Mouse (Mus musculus) spleen, embryonic (tissue): ENCODE data around the gene Snhg11.
"Not testable (repeated sequence)": the region's sequence is repeated elsewhere in the genome, so short reads cannot be mapped to it uniquely, and the experiment has no call there.

Source experiments
- CTCF ChIA-PET: fragments of 350-600 bp; sonication (Branson Sonifier 250); formaldehyde crosslinking; loops from one replicate; lab custom pipeline; 2022; lab: Charles Lee

Gene Snhg11

GRCm38 (mm10) chr2:158369474-158370172, 5.8 kb upstream of the Snhg11 start:
- CTCF ChIA-PET: interaction anchor here (0.6 kb wide), 1 partner anchor 10 kb away, joined by 3 read pairs; no protein-coding TSS in a partner anchor

- CTCF ChIA-PET: no interaction called here
Measured at GRCm38 (mm10) chr2:158370173-158370550, 5.3 kb upstream of the Snhg11 start.

GRCm38 (mm10) chr2:158373061-158373460, 2.4 kb upstream of the Snhg11 start:
- CTCF ChIA-PET: no interaction called here

- CTCF ChIA-PET: no interaction called here
Measured at GRCm38 (mm10) chr2:158373516-158373915, 1.9 kb upstream of the Snhg11 start.

- CTCF ChIA-PET: no interaction called here
Measured at GRCm38 (mm10) chr2:158376123-158376687, 767 bp downstream of the Snhg11 start.

GRCm38 (mm10) chr2:158376798-158377197, 1.4 kb downstream of the Snhg11 start:
- CTCF ChIA-PET: interaction anchor here (0.5 kb wide), 1 partner anchor 360 kb away, joined by 6 read pairs; no protein-coding TSS in a partner anchor

- CTCF ChIA-PET: interaction anchor here (0.6 kb wide), 2 partner anchors 14 to 62 kb away, joined by 3 to 7 read pairs; no protein-coding TSS in a partner anchor
Measured at GRCm38 (mm10) chr2:158377811-158378210, 2.4 kb downstream of the Snhg11 start.

- CTCF ChIA-PET: interaction anchor here (0.6 kb wide), 1 partner anchor 11 kb away, joined by 3 read pairs; no protein-coding TSS in a partner anchor
Measured at GRCm38 (mm10) chr2:158379354-158380078, 4.1 kb downstream of the Snhg11 start.

- CTCF ChIA-PET: no interaction called here
Measured at GRCm38 (mm10) chr2:158386072-158386471, 10.6 kb downstream of the Snhg11 start.

- CTCF ChIA-PET: no interaction called here
Measured at GRCm38 (mm10) chr2:158389421-158389820, 14.0 kb downstream of the Snhg11 start.

- CTCF ChIA-PET: no interaction called here
Measured at GRCm38 (mm10) chr2:158396369-158396768, 20.9 kb downstream of the Snhg11 start.

- CTCF ChIA-PET: not testable (repeated sequence)
Measured at GRCm38 (mm10) chr2:158397140-158397539, 21.7 kb downstream of the Snhg11 start.

GRCm38 (mm10) chr2:158402915-158403314, 27.5 kb downstream of the Snhg11 start:
- CTCF ChIA-PET: no interaction called here

GRCm38 (mm10) chr2:158408997-158409594, 33.7 kb downstream of the Snhg11 start:
- CTCF ChIA-PET: interaction anchor here (1.0 kb wide), 1 partner anchor 9 kb away, joined by 3 read pairs; no protein-coding TSS in a partner anchor

- CTCF ChIA-PET: interaction anchor here (1.0 kb wide), 1 partner anchor 9 kb away, joined by 3 read pairs; no protein-coding TSS in a partner anchor
Measured at GRCm38 (mm10) chr2:158409595-158410021, 34.2 kb downstream of the Snhg11 start, which contains the start of gene Ralgapb. Ralgapb (plus strand) TSS chr2:158409848.

- CTCF ChIA-PET: interaction anchor here (0.6 to 1.0 kb wide), 3 partner anchors 8 to 145 kb away, joined by 3 to 5 read pairs (median 3); no protein-coding TSS in a partner anchor
Measured at GRCm38 (mm10) chr2:158410022-158411014, 34.9 kb downstream of the Snhg11 start.

- CTCF ChIA-PET: no interaction called here
Measured at GRCm38 (mm10) chr2:158413240-158413639, 37.8 kb downstream of the Snhg11 start.

GRCm38 (mm10) chr2:158415826-158416225, 40.4 kb downstream of the Snhg11 start:
- CTCF ChIA-PET: interaction anchor here (0.7 kb wide), 1 partner anchor 60 kb away, joined by 12 read pairs; no protein-coding TSS in a partner anchor

- CTCF ChIA-PET: interaction anchor here (1.0 kb wide), 1 partner anchor 9 kb away, joined by 3 read pairs; the partner anchor contains the start of gene Ralgapb
Measured at GRCm38 (mm10) chr2:158418663-158419062, 43.2 kb downstream of the Snhg11 start.
